Comparison of ENCODE assay signal across 8 mouse cellular contexts in genomic region chr4:98395346-98395689, GRCm38 (mm10). TPM values are rescaled to one million over a fixed set of nuclear protein-coding genes. Genes with fewer than 3 reads are reported as not detected.
DNase-seq lines count a peak whose midpoint lies in the region; ATAC-seq and TF ChIP-seq lines count a peak whose summit lies in the region.

No protein-coding gene starts in this region.

- no peak for TF ChIP-seq CTCF in E14TG2a.4 (conservative IDR thresholded peaks at IDR 0.05; ENCODE audit: low read length)

- no peaks in the 10 kb centered on the region for H3K36me3 ChIP-seq in heart, embryonic 12.5 days
- no peaks in the 10 kb centered on the region for H3K36me3 ChIP-seq in E14TG2a.4 (ENCODE audit: insufficient read depth, low read length)
- H3K36me3 ChIP-seq in forebrain, embryonic 15.5 days, result no peaks in the 10 kb centered on the region
- no peaks in the 10 kb centered on the region for H3K36me3 ChIP-seq in liver, embryonic 16.5 days (ENCODE audit: control insufficient read depth, insufficient read depth)

- peak overlapping the region; percentile 80 for H3K4me3 ChIP-seq in heart, embryonic 12.5 days
- peak overlapping the region; percentile 85 for H3K4me3 ChIP-seq in E14TG2a.4 (replicated peaks; ENCODE audit: low read length)
- H3K4me3 ChIP-seq in forebrain, embryonic 15.5 days, result peak overlapping the region; percentile 93
- H3K4me3 ChIP-seq in liver, embryonic 16.5 days (ENCODE audit: low read depth, low read length), result peak overlapping the region; percentile 66

- H3K4me2 ChIP-seq in heart, embryonic 12.5 days, result peak overlapping the region; percentile 88
- H3K4me2 ChIP-seq in forebrain, embryonic 15.5 days (replicated peaks), result peak overlapping the region; percentile 78
- peak overlapping the region; percentile 73 for H3K4me2 ChIP-seq in liver, embryonic 16.5 days (ENCODE audit: low read depth, low read length)

- peak overlapping the region; percentile 5; the same call in 1 of the 2 replicates for H3K27ac ChIP-seq in heart, embryonic 12.5 days (ENCODE audit: poor library complexity, severe bottlenecking)
- peak overlapping the region; percentile 77 for H3K27ac ChIP-seq in forebrain, embryonic 15.5 days (replicated peaks)
- no peak overlapping the region for H3K27ac ChIP-seq in liver, embryonic 16.5 days (ENCODE audit: low read length)

- no peaks in the 10 kb centered on the region for H3K27me3 ChIP-seq in heart, embryonic 12.5 days (replicated peaks)
- H3K27me3 ChIP-seq in E14TG2a.4 (ENCODE audit: insufficient read depth, low read length), result 0 out of 2 replicates have a peak, but pooled peaks cover 2% of the 10 kb centered on the region
- H3K27me3 ChIP-seq in forebrain, embryonic 15.5 days, result no peaks in the 10 kb centered on the region
- peaks cover 11% of the 10 kb centered on the region for H3K27me3 ChIP-seq in liver, embryonic 16.5 days (ENCODE audit: control insufficient read depth, insufficient read depth, low read depth, low read length)

- no peak for ATAC-seq in heart, embryonic 12.5 days (ENCODE audit: insufficient number of reproducible peaks, low FRiP score)
- no peak; the same call in 1 of the 2 replicates for ATAC-seq in forebrain, embryonic 15.5 days (replicated peaks)
- ATAC-seq in liver, embryonic 16.5 days (ENCODE audit: low read depth), result no peak

- DNase-seq in heart, adult 11 months, result no peak
- no peak for DNase-seq in spleen, postnatal 14 days (ENCODE audit: low spot score in 2 of 2)
- DNase-seq in right cerebral cortex, postnatal 14 days, result no peak
- no peak for DNase-seq in kidney, adult 9 months

- WGBS in heart, embryonic 12.5 days, result 6% methylated on average over 7 of the region's 7 CpGs
- WGBS in forebrain, embryonic 15.5 days, result 4% methylated on average over 7 of the region's 7 CpGs
- WGBS in liver, embryonic 16.5 days (ENCODE audit: insufficient replicate concordance), result 10% methylated on average over 7 of the region's 7 CpGs

- no peaks in the 10 kb centered on the region for H3K9me3 ChIP-seq in heart, embryonic 12.5 days (replicated peaks)
- no peaks in the 10 kb centered on the region for H3K9me3 ChIP-seq in E14TG2a.4 (ENCODE audit: low read length)
- H3K9me3 ChIP-seq in forebrain, embryonic 15.5 days, result no peaks in the 10 kb centered on the region
- no peaks in the 10 kb centered on the region for H3K9me3 ChIP-seq in liver, embryonic 16.5 days (replicated peaks; ENCODE audit: control insufficient read depth, low read length)

- peak overlapping the region; percentile 95 for H3K9ac ChIP-seq in heart, embryonic 12.5 days
- peak overlapping the region; percentile 99 for H3K9ac ChIP-seq in forebrain, embryonic 15.5 days (replicated peaks)
- peak overlapping the region; percentile 74 for H3K9ac ChIP-seq in liver, embryonic 16.5 days (ENCODE audit: low read depth, low read length)

- 0 out of 2 replicates have a peak, but pooled peaks cover 5% of the 10 kb centered on the region for H3K4me1 ChIP-seq in heart, embryonic 12.5 days (replicated peaks)
- peaks cover 21% of the 10 kb centered on the region for H3K4me1 ChIP-seq in E14TG2a.4 (replicated peaks; ENCODE audit: low read depth, low read length)
- H3K4me1 ChIP-seq in forebrain, embryonic 15.5 days, result 0 out of 2 replicates have a peak, but pooled peaks cover 2% of the 10 kb centered on the region
- no peaks in the 10 kb centered on the region for H3K4me1 ChIP-seq in liver, embryonic 16.5 days (ENCODE audit: control insufficient read depth, low read depth, low read length)

RNA-seq across cellular contexts. Expression of gene Patj, which starts 0.3 kb away (rescaled TPM):
- 11.3 and 14.8 TPM in 2 replicates for polyA plus RNA-seq in heart, embryonic 12.5 days (2016; fragmentation: Nextera tagmentation; extraction: Ambion mirVana)
- polyA plus RNA-seq in forebrain, embryonic 15.5 days (2015; fragmentation: Nextera tagmentation; extraction: Ambion mirVana), result 6.9 and 7.1 TPM in 2 replicates
- polyA plus RNA-seq in liver, embryonic 16.5 days (2015; fragmentation: Nextera tagmentation; extraction: Ambion mirVana), result 2.1 and 3.3 TPM in 2 replicates

RNA-seq across cellular contexts. Expression of gene Tm2d1, which starts 12.2 kb away (rescaled TPM):
- polyA plus RNA-seq in heart, embryonic 12.5 days (2016; fragmentation: Nextera tagmentation; extraction: Ambion mirVana), result 98.5 and 107 TPM in 2 replicates
- polyA plus RNA-seq in forebrain, embryonic 15.5 days (2015; fragmentation: Nextera tagmentation; extraction: Ambion mirVana), result 105 and 114 TPM in 2 replicates
- 28.6 TPM in 2 replicates for polyA plus RNA-seq in liver, embryonic 16.5 days (2015; fragmentation: Nextera tagmentation; extraction: Ambion mirVana)
